Mouse (Mus musculus): ENCODE measurements at regions not wholly inside any gene's neighbourhood (a gene's known extent, or its start where the extent isn't known, plus 50 kb on each side); places are given as distances from the start of the nearest gene placed in this dataset.

DNA sequence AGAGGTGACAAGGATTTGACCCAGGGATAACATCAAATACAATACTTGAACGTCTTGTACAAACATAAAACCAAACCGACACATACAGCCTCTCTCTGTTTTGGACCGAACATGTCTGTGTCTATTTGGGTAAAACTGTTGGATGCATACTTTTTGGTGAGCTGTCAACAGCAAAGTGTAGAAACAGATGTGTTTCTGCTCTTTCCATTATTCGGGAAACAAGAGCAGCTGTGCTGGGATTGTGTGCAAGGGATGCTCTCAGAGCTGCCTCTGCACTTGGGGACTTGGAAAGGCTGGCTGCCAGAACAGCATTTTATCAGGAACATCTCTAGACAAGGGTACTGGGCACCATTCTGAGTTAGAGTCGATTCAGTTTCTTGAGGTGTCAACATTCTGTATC is 445.0 kb downstream of the Gja1 start:
- 66% methylated on average over 5 of the region's 5 CpGs for WGBS
- no peak for DNase-seq (ENCODE audit: low spot score)

DNA sequence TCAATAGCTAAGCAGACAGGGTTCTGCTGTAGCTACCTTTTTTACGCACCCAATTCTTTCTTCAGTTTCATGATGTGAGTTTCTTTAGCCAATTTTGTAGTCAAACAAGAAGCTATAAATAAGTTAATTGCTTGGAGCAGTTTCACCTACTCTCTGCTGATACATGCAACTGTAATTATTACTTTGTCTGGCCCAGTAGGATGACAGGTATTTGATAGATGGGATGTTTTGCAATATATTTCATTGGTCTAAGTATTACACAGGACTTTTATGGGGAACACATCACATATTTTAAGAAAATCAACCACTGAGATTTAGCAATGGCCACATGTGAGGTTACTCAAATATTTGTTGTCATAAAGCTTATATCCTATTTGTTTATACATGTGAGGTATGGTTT is 454.2 kb downstream of the Gja1 start:
- WGBS = 91% methylated on average over 1 of the region's 1 CpGs
- no peaks in the 10 kb centered on the region for H3K9me3 ChIP-seq
- no peak for DNase-seq (ENCODE audit: low spot score)

More for the DNA sequence above, 445.0 kb downstream of the Gja1 start:
- no peak overlapping the region for H3K27ac ChIP-seq
- H3K9me3 ChIP-seq = no peaks in the 10 kb centered on the region
- H3K4me1 ChIP-seq = no peaks in the 10 kb centered on the region
- H3K4me3 ChIP-seq = no peak overlapping the region
- no peaks in the 10 kb centered on the region for H3K27me3 ChIP-seq (ENCODE audit: insufficient read depth, poor library complexity, severe bottlenecking)
- H3K36me3 ChIP-seq = no peaks in the 10 kb centered on the region

DNA sequence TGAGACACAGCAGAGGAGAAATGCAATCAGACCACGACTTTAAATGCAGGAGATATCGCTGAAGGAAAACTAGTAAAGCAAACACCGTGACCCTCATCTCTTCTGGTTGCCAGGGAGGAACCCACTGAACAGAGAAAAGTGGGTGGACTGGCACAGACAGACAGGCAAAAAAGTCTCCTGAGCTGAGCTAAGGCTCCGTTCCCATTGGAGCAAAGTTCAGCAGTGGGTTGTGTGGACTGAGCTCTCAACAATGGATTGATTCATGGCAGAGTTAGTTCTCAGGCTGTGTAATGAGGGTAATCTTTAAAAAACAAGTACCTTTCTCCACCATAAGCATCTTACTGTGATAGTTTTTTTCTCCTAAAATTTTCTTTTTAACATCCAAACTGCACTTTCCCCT is 454.8 kb downstream of the Gja1 start:
- 81% methylated on average over 4 of the region's 4 CpGs for WGBS
- Histone ChIP-seq H3K4me1 (no peaks in the 10 kb centered on the region), H3K9me3 (no peaks in the 10 kb centered on the region), H3K27me3 (ENCODE audit: insufficient read depth, poor library complexity, severe bottlenecking) (no peaks in the 10 kb centered on the region), H3K36me3 (no peaks in the 10 kb centered on the region), H3K27ac (no peak overlapping the region), H3K4me3 (no peak overlapping the region)
- no peak for DNase-seq (ENCODE audit: low spot score)

More for the DNA sequence above, 454.2 kb downstream of the Gja1 start:
- Histone ChIP-seq H3K4me1 (no peaks in the 10 kb centered on the region), H3K4me3 (no peak overlapping the region), H3K27ac (no peak overlapping the region), H3K27me3 (ENCODE audit: insufficient read depth, poor library complexity, severe bottlenecking) (no peaks in the 10 kb centered on the region), H3K36me3 (no peaks in the 10 kb centered on the region)

DNA sequence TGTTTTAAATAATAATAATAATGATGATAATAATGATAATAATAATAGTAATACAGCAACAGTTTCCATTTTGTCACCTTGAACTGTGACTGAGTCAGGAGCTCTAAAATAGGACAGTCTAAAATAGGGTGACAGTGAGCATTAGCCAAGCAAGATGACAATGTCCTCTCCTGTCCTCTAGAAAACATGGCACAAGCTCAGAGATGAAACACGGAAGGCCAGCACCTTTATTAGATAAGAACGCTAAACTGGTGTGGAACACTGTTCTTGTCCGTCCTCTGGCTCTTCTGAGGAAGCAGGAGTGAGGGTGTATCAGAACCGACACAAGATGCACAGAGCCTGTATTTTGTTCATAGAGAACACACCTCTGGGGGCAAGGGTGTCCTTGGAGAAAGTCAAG is 459.0 kb downstream of the Gja1 start:
- no peak overlapping the region for H3K27ac ChIP-seq
- H3K36me3 ChIP-seq = no peaks in the 10 kb centered on the region
- DNase-seq (ENCODE audit: low spot score) = no peak
- no peak overlapping the region for H3K4me3 ChIP-seq
- no peaks in the 10 kb centered on the region for H3K9me3 ChIP-seq
- no peaks in the 10 kb centered on the region for H3K27me3 ChIP-seq (ENCODE audit: insufficient read depth, poor library complexity, severe bottlenecking)
- no peaks in the 10 kb centered on the region for H3K4me1 ChIP-seq
- WGBS = 65% methylated on average over 4 of the region's 4 CpGs

DNA sequence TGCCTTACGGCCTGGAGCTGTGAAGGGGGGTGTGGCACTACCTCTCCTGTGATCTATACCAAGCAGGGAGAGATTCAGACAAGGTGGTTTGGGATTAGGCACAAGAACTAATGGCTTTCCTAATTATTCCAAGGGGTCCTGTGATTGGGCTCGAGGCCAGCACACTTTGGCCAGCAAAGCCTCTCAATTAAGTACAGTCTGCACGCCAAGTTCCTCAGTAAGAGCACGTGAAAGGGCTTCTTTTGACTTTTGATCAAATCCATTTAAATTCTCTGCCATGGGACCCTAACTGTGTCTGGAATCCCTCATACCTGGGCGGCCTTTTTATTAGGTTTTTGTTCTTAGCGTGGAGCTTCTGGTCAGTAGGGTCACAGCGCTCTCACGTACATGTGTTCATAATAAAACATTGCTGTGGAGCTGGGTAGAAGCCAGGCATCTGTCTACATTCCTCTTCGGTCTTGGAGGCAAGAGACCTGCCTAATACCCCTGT is 461.9 kb downstream of the Gja1 start:
- no peaks in the 10 kb centered on the region for H3K4me1 ChIP-seq
- H3K9me3 ChIP-seq = no peaks in the 10 kb centered on the region
- no peak for DNase-seq (ENCODE audit: low spot score)
- no peaks in the 10 kb centered on the region for H3K27me3 ChIP-seq (ENCODE audit: insufficient read depth, poor library complexity, severe bottlenecking)
- no peak overlapping the region for H3K4me3 ChIP-seq
- H3K36me3 ChIP-seq = no peaks in the 10 kb centered on the region
- 72% methylated on average over 9 of the region's 9 CpGs for WGBS
- H3K27ac ChIP-seq = no peak overlapping the region

DNA sequence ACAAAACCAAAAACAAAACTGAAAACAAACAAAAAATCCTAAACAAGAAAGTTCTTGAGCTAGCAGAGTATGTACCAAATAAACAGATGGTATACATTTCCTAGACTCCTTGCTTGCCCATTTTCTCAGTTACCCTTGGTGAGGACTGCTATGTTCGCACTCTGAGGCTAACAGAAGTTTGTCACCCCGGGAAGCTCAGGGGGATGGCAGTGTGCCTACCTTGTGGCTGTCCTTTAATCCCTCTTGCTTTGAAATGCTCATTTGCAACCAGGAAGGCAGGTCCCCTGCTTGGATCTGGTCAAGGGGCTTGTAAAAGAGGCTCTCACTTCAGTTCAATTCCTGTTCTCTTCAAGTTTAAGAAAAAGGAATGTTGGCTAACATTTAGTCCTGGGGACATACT is 462.4 kb downstream of the Gja1 start:
- Histone ChIP-seq H3K4me3 (no peak overlapping the region), H3K4me1 (no peaks in the 10 kb centered on the region), H3K27me3 (ENCODE audit: insufficient read depth, poor library complexity, severe bottlenecking) (no peaks in the 10 kb centered on the region), H3K36me3 (no peaks in the 10 kb centered on the region), H3K9me3 (no peaks in the 10 kb centered on the region), H3K27ac (no peak overlapping the region)
- no peak for DNase-seq (ENCODE audit: low spot score)
- 33% methylated on average over 2 of the region's 2 CpGs for WGBS

DNA sequence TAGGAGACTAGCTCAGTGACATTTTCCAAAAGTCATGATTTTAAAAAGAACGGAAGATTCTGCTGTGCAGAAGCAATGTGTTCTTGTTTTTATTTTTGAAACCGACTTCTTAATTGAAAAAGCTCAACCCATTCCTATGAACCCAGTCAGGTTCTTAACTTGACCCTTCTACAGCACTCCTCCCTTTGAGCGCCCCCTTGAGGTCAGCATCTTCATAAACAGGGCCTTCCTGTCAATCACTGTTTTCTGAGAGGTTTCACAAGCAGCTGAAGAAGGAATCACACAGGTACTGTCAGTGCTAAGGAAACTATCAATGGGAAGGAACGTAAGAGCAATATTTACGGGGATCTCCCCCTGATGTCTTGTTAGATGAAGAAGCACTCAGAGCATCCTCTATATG is 463.6 kb downstream of the Gja1 start:
- H3K4me3 ChIP-seq = no peak overlapping the region
- H3K27me3 ChIP-seq (ENCODE audit: insufficient read depth, poor library complexity, severe bottlenecking) = no peaks in the 10 kb centered on the region
- no peak for DNase-seq (ENCODE audit: low spot score)
- 62% methylated on average over 5 of the region's 5 CpGs for WGBS
- H3K9me3 ChIP-seq = no peaks in the 10 kb centered on the region
- no peaks in the 10 kb centered on the region for H3K36me3 ChIP-seq
- no peak overlapping the region for H3K27ac ChIP-seq
- H3K4me1 ChIP-seq = no peaks in the 10 kb centered on the region

DNA sequence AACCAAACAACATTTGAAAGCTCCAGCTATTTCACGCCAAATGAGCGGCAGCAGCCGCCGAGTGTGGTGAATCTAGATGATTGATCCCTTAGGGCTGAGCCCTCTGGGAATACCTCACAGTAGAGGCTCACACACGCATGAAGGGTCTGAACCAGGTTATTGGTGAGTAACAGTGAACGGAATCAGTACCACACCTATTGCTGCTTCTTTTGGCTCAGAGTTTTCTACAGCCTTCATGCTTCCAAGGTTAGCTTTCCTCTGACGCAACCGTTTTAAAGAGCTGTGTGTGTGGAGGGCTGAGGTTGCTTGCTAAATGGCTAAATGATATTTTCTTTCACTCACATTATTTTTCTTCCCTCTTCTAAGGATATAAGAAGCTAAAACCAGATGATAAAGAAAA is 464.4 kb downstream of the Gja1 start:
- H3K27ac ChIP-seq = no peak overlapping the region
- no peaks in the 10 kb centered on the region for H3K27me3 ChIP-seq (ENCODE audit: insufficient read depth, poor library complexity, severe bottlenecking)
- no peaks in the 10 kb centered on the region for H3K36me3 ChIP-seq
- H3K4me1 ChIP-seq = no peaks in the 10 kb centered on the region
- no peak overlapping the region for H3K4me3 ChIP-seq
- no peaks in the 10 kb centered on the region for H3K9me3 ChIP-seq
- no peak for DNase-seq (ENCODE audit: low spot score)
- WGBS = 76% methylated on average over 8 of the region's 8 CpGs

DNA sequence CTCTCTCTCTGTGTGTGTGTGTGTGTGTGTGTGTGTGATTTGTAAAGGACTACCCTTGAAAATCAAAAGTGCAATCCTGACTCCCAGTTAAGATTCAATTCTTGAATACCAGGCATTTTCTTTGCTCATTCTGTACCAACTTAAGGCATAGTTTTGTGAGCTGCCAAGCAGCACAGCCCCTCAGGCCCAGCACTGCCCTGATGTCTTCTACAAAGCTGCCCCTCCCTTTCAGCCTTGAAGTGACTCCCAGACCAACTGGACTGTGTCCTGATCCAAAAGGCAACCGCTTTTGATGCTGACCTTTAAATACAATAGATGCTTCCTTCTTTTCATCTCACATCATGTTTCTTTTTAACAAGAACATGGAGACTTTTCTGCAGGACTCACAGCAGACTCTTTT is 464.8 kb downstream of the Gja1 start:
- no peaks in the 10 kb centered on the region for H3K4me1 ChIP-seq
- no peaks in the 10 kb centered on the region for H3K27me3 ChIP-seq (ENCODE audit: insufficient read depth, poor library complexity, severe bottlenecking)
- H3K9me3 ChIP-seq = no peaks in the 10 kb centered on the region
- H3K27ac ChIP-seq = no peak overlapping the region
- DNase-seq (ENCODE audit: low spot score) = no peak
- H3K4me3 ChIP-seq = no peak overlapping the region
- 82% methylated on average over 1 of the region's 1 CpGs for WGBS
- no peaks in the 10 kb centered on the region for H3K36me3 ChIP-seq

DNA sequence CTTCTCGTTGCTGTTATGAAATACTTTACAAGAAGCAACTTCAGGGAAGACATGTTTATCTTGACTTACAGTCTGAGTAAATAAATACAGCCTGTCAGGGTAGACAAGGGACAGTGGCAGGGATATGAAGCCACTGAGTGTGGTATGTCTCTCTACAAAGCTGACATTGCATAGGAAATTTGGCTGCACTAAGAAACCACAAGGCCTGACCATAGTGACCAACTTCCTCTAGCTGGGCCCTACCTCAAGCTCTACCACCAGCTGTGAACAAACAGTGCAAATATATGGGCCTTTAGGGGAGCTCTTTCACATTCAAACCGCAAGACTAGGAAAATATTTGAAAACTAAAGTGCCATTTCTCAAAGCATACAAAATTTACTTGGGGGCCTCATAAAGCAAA is 475.4 kb downstream of the Gja1 start:
- WGBS = 62% methylated on average over 2 of the region's 2 CpGs

DNA sequence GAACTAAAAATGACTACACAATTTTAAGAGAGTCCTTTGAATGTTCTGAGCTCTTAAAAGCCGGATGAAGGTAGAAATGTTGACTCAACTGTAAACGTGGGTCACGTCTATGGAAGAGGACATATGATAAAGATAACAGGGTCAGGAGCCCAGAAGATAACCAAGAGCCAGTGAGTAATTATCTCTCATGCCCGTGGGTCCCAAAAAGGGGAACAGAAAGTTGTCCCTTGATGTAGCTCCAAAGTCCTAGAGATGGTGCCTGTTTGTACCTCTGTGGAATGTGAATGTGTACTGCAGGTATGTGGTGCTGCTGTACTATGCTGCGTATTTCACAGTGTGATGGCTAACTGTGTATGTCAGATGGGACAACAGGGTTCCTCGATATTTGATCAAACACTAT is 479.1 kb downstream of the Gja1 start:
- Histone ChIP-seq H3K9me3 (no peaks in the 10 kb centered on the region), H3K4me3 (no peak overlapping the region), H3K27ac (no peak overlapping the region), H3K27me3 (ENCODE audit: insufficient read depth, poor library complexity, severe bottlenecking) (no peaks in the 10 kb centered on the region), H3K4me1 (no peaks in the 10 kb centered on the region), H3K36me3 (no peaks in the 10 kb centered on the region)
- no peak for DNase-seq (ENCODE audit: low spot score)
- 68% methylated on average over 6 of the region's 6 CpGs for WGBS

More for the DNA sequence above, 475.4 kb downstream of the Gja1 start:
- Histone ChIP-seq H3K4me1 (0 out of 2 replicates have a peak, but pooled peaks cover 2% of the 10 kb centered on the region), H3K9me3 (no peaks in the 10 kb centered on the region), H3K4me3 (no peak overlapping the region), H3K27me3 (ENCODE audit: insufficient read depth, poor library complexity, severe bottlenecking) (no peaks in the 10 kb centered on the region), H3K27ac (no peak overlapping the region), H3K36me3 (no peaks in the 10 kb centered on the region)
- no peak for DNase-seq (ENCODE audit: low spot score)

DNA sequence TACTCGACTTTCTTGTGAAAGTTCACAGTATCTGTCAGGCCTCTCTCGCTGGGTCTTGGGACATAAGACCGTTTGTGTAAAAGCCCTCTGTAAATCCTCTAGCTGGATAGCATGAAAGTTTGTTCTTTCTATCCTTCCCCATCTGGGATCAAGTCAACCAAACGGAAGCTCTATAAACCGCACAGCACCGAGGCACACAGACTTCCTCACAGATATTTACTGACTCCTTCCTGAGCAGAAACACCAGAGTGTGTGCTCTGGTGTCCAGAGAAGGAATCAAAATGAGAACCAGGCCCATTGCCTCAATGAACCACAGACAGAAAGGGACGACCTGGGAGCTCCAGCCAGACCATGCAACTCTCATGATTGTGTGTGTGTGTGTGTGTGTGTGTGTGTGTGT is 502.6 kb downstream of the Gja1 start:
- H3K4me1 ChIP-seq = no peaks in the 10 kb centered on the region
- 80% methylated on average over 7 of the region's 7 CpGs for WGBS
- no peaks in the 10 kb centered on the region for H3K9me3 ChIP-seq
- no peak overlapping the region for H3K4me3 ChIP-seq
- no peaks in the 10 kb centered on the region for H3K27me3 ChIP-seq (ENCODE audit: insufficient read depth, poor library complexity, severe bottlenecking)
- H3K27ac ChIP-seq = no peak overlapping the region
- no peaks in the 10 kb centered on the region for H3K36me3 ChIP-seq
- DNase-seq (ENCODE audit: low spot score) = no peak

DNA sequence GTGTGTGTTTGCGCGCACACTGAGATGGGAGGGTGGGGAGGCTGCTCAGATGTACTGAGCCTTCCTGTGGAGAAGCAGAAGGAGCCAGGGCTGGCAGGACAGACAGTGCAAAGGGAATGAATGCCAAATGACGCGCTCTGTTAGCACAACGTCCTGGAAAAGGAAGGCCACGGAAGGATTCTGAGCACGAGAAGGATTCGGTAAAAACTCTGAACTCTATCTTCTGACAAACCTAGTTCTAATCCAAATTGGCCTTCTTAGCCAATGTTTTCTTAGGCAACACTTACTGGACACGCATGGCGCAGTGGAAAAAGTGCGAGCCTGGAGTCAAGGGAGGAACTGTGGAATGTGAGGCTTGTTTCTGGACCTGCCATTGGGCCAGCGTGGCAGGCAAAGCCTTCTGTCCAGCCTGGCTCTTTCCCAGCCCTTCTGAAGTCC is 503.0 kb downstream of the Gja1 start:
- WGBS = 83% methylated on average over 12 of the region's 12 CpGs
- no peaks in the 10 kb centered on the region for H3K9me3 ChIP-seq
- no peak for DNase-seq (ENCODE audit: low spot score)
- H3K27me3 ChIP-seq (ENCODE audit: insufficient read depth, poor library complexity, severe bottlenecking) = no peaks in the 10 kb centered on the region
- no peak overlapping the region for H3K27ac ChIP-seq
- no peaks in the 10 kb centered on the region for H3K4me1 ChIP-seq
- H3K4me3 ChIP-seq = no peak overlapping the region
- no peaks in the 10 kb centered on the region for H3K36me3 ChIP-seq

Measured in heart, embryonic 10.5 days (tissue).